Comparison of ENCODE assay signal across 22 mouse cellular contexts in the genomic region with DNA sequence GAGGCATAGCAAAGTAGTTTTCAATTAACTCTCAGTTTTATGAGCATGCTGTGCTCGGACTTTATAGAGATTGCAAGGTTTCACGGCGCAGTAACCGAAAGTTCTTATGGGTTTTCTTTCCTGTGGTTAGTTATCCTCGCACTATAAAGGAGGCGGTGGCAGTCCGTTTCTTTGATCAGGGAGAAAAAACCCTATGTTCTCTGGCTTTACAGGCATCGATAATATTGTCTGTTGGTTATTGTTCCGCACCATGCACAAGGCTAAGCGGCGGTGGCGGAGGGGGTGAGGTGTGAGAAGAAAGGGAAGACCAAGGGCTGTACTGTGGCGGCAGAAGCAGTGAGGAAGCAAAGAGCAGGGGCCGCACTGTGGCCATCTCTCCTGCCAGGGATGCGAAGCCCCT. TPM values are rescaled to one million over a fixed set of nuclear protein-coding genes. Genes with fewer than 3 reads are reported as not detected.
DNase-seq lines count a peak whose midpoint lies in the region; ATAC-seq lines count a peak whose summit lies in the region.
"Had no signal": no experiment of that assay in that cellular context is flagged by ENCODE, and none has a peak within 500 bp of the region (broad histone marks: within the 10 kb centered on the region; RNA-seq: fewer than 3 reads in every experiment).

No protein-coding gene starts in this region.

- H3K9me3 ChIP-seq in limb, embryonic 13.5 days: no peaks in the 10 kb centered on the region
- H3K9me3 ChIP-seq in neural tube, embryonic 15.5 days (replicated peaks): no peaks in the 10 kb centered on the region
- no peaks in the 10 kb centered on the region for H3K9me3 ChIP-seq in midbrain, embryonic 14.5 days (ENCODE audit: control insufficient read depth, low read length)
- H3K9me3 ChIP-seq: embryonic facial prominence, embryonic 12.5 days; forebrain, embryonic 15.5 days; heart, embryonic 15.5 days; hindbrain, embryonic 10.5 days had no signal

- peak; percentile 76 for DNase-seq in heart, adult 11 months
- no peak for DNase-seq in heart, postnatal 14 days
- peak; percentile 71 for DNase-seq in forelimb bud, embryonic 11.5 days (ENCODE audit: low read depth, low spot score)
- DNase-seq in midbrain, embryonic 14.5 days: no peak
- DNase-seq in layer of hippocampus, adult 11-12 months (ENCODE audit: low spot score): no peak
- DNase-seq: adrenal gland, postnatal 14 days; B cell, adult 2 months; cerebellum, adult 11-12 months; cerebellum, adult 9-10 months; cerebellum, postnatal 25 days; gastrocnemius, postnatal 10 days; heart, adult 2 months had no signal

- peaks cover 12% of the 10 kb centered on the region for H3K4me1 ChIP-seq in limb, embryonic 13.5 days
- H3K4me1 ChIP-seq in neural tube, embryonic 15.5 days: no peaks in the 10 kb centered on the region
- H3K4me1 ChIP-seq in midbrain, embryonic 14.5 days (ENCODE audit: control insufficient read depth, insufficient read depth, low read length): no peaks in the 10 kb centered on the region
- H3K4me1 ChIP-seq: embryonic facial prominence, embryonic 12.5 days; forebrain, embryonic 15.5 days; heart, embryonic 15.5 days; hindbrain, embryonic 10.5 days had no signal

- no peak overlapping the region for H3K27ac ChIP-seq in limb, embryonic 13.5 days
- H3K27ac ChIP-seq in neural tube, embryonic 15.5 days (replicated peaks): no peak overlapping the region
- no peak overlapping the region for H3K27ac ChIP-seq in midbrain, embryonic 14.5 days (replicated peaks; ENCODE audit: low read depth, low read length)
- H3K27ac ChIP-seq: embryonic facial prominence, embryonic 12.5 days; forebrain, embryonic 15.5 days; heart, adult 2 months; heart, embryonic 15.5 days; hindbrain, embryonic 10.5 days had no signal

- 24% methylated on average over 15 of the region's 15 CpGs for WGBS in limb, embryonic 13.5 days
- WGBS in neural tube, embryonic 15.5 days: 58% methylated on average over 15 of the region's 15 CpGs
- WGBS in midbrain, embryonic 14.5 days: 69% methylated on average over 15 of the region's 15 CpGs

- peak overlapping the region; percentile 57 for H3K4me2 ChIP-seq in limb, embryonic 13.5 days (replicated peaks)
- peak overlapping the region; percentile 16; the same call in 1 of the 2 replicates for H3K4me2 ChIP-seq in neural tube, embryonic 15.5 days
- no peak overlapping the region for H3K4me2 ChIP-seq in midbrain, embryonic 14.5 days (ENCODE audit: low read length)
- H3K4me2 ChIP-seq: embryonic facial prominence, embryonic 12.5 days; forebrain, embryonic 15.5 days; heart, embryonic 11.5 days; heart, embryonic 15.5 days had no signal

- peak overlapping the region; percentile 51 for H3K9ac ChIP-seq in limb, embryonic 13.5 days
- H3K9ac ChIP-seq in neural tube, embryonic 15.5 days (replicated peaks): no peak overlapping the region
- no peak overlapping the region for H3K9ac ChIP-seq in midbrain, embryonic 14.5 days (replicated peaks; ENCODE audit: low read length)
- H3K9ac ChIP-seq: embryonic facial prominence, embryonic 12.5 days; forebrain, embryonic 15.5 days; heart, embryonic 15.5 days had no signal

- no peaks in the 10 kb centered on the region for H3K36me3 ChIP-seq in limb, embryonic 13.5 days
- no peaks in the 10 kb centered on the region for H3K36me3 ChIP-seq in neural tube, embryonic 15.5 days
- H3K36me3 ChIP-seq in midbrain, embryonic 14.5 days (ENCODE audit: control insufficient read depth, insufficient read depth, low read length): no peaks in the 10 kb centered on the region
- H3K36me3 ChIP-seq: embryonic facial prominence, embryonic 12.5 days; forebrain, embryonic 15.5 days; G1E; heart, embryonic 15.5 days; hindbrain, embryonic 10.5 days had no signal

- peak; percentile 44; the same call in 1 of the 2 replicates for ATAC-seq in limb, embryonic 13.5 days (ENCODE audit: low FRiP score, low read depth)
- no peak for ATAC-seq in neural tube, embryonic 15.5 days (ENCODE audit: low FRiP score)
- ATAC-seq in midbrain, embryonic 14.5 days (ENCODE audit: low FRiP score, low TSS enrichment): no peak
- ATAC-seq: activated CD4-positive, CD25-positive, alpha-beta regulatory T cell, adult 4 months; CD4-positive, CD25-positive, alpha-beta regulatory T cell, adult 4 months; forebrain, embryonic 15.5 days had no signal

- peaks cover 7% of the 10 kb centered on the region; the same call in 1 of the 2 replicates for H3K27me3 ChIP-seq in limb, embryonic 13.5 days
- H3K27me3 ChIP-seq in neural tube, embryonic 15.5 days (replicated peaks): no peaks in the 10 kb centered on the region
- no peaks in the 10 kb centered on the region for H3K27me3 ChIP-seq in midbrain, embryonic 14.5 days (ENCODE audit: control insufficient read depth, insufficient read depth, low read length)
- H3K27me3 ChIP-seq: embryonic facial prominence, embryonic 12.5 days; forebrain, embryonic 15.5 days; heart, embryonic 15.5 days had no signal

- intact Hi-C loops in heart, postnatal 14 days (cut with DNase I): no loop called here

- H3K4me3 ChIP-seq in limb, embryonic 13.5 days: peak overlapping the region; percentile 28
- no peak overlapping the region for H3K4me3 ChIP-seq in neural tube, embryonic 15.5 days (replicated peaks)
- H3K4me3 ChIP-seq in midbrain, embryonic 14.5 days (replicated peaks; ENCODE audit: low read depth, low read length): no peak overlapping the region
- H3K4me3 ChIP-seq: embryonic facial prominence, embryonic 12.5 days; forebrain, embryonic 15.5 days; heart, adult 2 months; heart, embryonic 15.5 days; hindbrain, embryonic 10.5 days had no signal

RNA-seq across cellular contexts. Expression of gene Eps8, which starts 18.6 kb away (rescaled TPM):
- total RNA-seq in heart, postnatal 14 days (2021): 10 to 100 TPM; 19.7 to 20.6 TPM
- 29.2 and 31.9 TPM in 2 replicates for polyA plus RNA-seq in limb, embryonic 13.5 days (2015; fragmentation: Nextera tagmentation; extraction: Ambion mirVana)
- 22.5 and 29.1 TPM in 2 replicates for polyA plus RNA-seq in neural tube, embryonic 15.5 days (2015; fragmentation: Nextera tagmentation; extraction: Ambion mirVana)
- 19.2 and 21.0 TPM in 2 replicates for polyA plus RNA-seq in midbrain, embryonic 14.5 days (2014; fragmentation: Nextera tagmentation; extraction: Ambion mirVana)
- polyA plus RNA-seq: G1E had no signal

Comparison
In these comparisons a context has a peak if more than half of its experiments do, and no peak if none do; other contexts are left out.
1. DNase-seq: peak in heart, adult 11 months (single experiment) and forelimb bud, embryonic 11.5 days (single experiment); none in heart, postnatal 14 days (0 of 2), midbrain, embryonic 14.5 days (single experiment) and layer of hippocampus, adult 11-12 months (single experiment).